Mouse (Mus musculus) regulatory T cell (primary cell): ENCODE data around the gene Cdk10.

ENCODE experiments used
- in situ Hi-C: fragments of 300-600 bp; cut with MboI, MseI; formaldehyde crosslinking; loops from one replicate; pipeline ENCODE4 v1.15.1; 2025; ENCODE audit warnings: high pct_unique_total_duplicates

The Cdk10 gene

GRCm38 (mm10) chr8:123224278-123225266 is at the start of gene Cdk10:
Gene Cdk10 (plus strand): TSS chr8:123224842.
- in situ Hi-C loops = loop anchor here (25.0 kb wide), 1 partner anchor 1362 kb away; no protein-coding TSS in a partner anchor

- in situ Hi-C loops = loop anchor here (5.0 kb wide), 1 partner anchor 274 kb away; no protein-coding TSS in a partner anchor
Measured at GRCm38 (mm10) chr8:123181391-123181790, 43.3 kb upstream of the Cdk10 start.

GRCm38 (mm10) chr8:123185566-123186409 is 38.9 kb upstream of the Cdk10 start, which contains the start of gene Dpep1:
Gene Dpep1 (plus strand): TSS chr8:123186242.
- in situ Hi-C loops = loop anchor here (5.0 kb wide), 1 partner anchor 43 kb away; no protein-coding TSS in a partner anchor

GRCm38 (mm10) chr8:123188006-123188405 is 36.6 kb upstream of the Cdk10 start:
- in situ Hi-C loops = loop anchor here (5.0 kb wide), 1 partner anchor 46 kb away; no protein-coding TSS in a partner anchor

- in situ Hi-C loops = loop anchor here (5.0 kb wide), 1 partner anchor 47 kb away; no protein-coding TSS in a partner anchor
Measured at GRCm38 (mm10) chr8:123188841-123189240, 35.8 kb upstream of the Cdk10 start.

GRCm38 (mm10) chr8:123190678-123191077 is 34.0 kb upstream of the Cdk10 start:
- in situ Hi-C loops = loop anchor here (10.0 kb wide), 1 partner anchor 1236 kb away; no protein-coding TSS in a partner anchor

- in situ Hi-C loops = loop anchor here (10.0 kb wide), 1 partner anchor 1237 kb away; no protein-coding TSS in a partner anchor
Measured at GRCm38 (mm10) chr8:123191908-123192307, 32.7 kb upstream of the Cdk10 start.

GRCm38 (mm10) chr8:123193771-123194170 is 30.9 kb upstream of the Cdk10 start:
- in situ Hi-C loops = loop anchor here (10.0 kb wide), 1 partner anchor 1239 kb away; no protein-coding TSS in a partner anchor

- in situ Hi-C loops = loop anchor here (10.0 kb wide), 1 partner anchor 1242 kb away; no protein-coding TSS in a partner anchor
Measured at GRCm38 (mm10) chr8:123197016-123197415, 27.6 kb upstream of the Cdk10 start.

- in situ Hi-C loops = loop anchor here (10.0 kb wide), 1 partner anchor 1245 kb away; no protein-coding TSS in a partner anchor
Measured at GRCm38 (mm10) chr8:123199864-123200263, 24.8 kb upstream of the Cdk10 start.

- in situ Hi-C loops = no loop called here
Measured at GRCm38 (mm10) chr8:123202288-123202687, 22.4 kb upstream of the Cdk10 start.

GRCm38 (mm10) chr8:123203571-123203970 is 21.1 kb upstream of the Cdk10 start:
- in situ Hi-C loops = no loop called here

- in situ Hi-C loops = no loop called here
Measured at GRCm38 (mm10) chr8:123211876-123212275, 12.8 kb upstream of the Cdk10 start.

- in situ Hi-C loops = no loop called here
Measured at GRCm38 (mm10) chr8:123212321-123213117, 12.1 kb upstream of the Cdk10 start, which contains the start of the genes Chmp1a and Spata33. Gene Chmp1a (minus strand): TSS chr8:123212763. Gene Spata33 (plus strand): TSS chr8:123212832.

GRCm38 (mm10) chr8:123213118-123213772 is 11.4 kb upstream of the Cdk10 start:
- in situ Hi-C loops = no loop called here

- in situ Hi-C loops = no loop called here
Measured at GRCm38 (mm10) chr8:123215430-123215829, 9.2 kb upstream of the Cdk10 start.

GRCm38 (mm10) chr8:123220917-123221316 is 3.7 kb upstream of the Cdk10 start:
- in situ Hi-C loops = no loop called here

- in situ Hi-C loops = loop anchor here (25.0 kb wide), 1 partner anchor 1366 kb away; no protein-coding TSS in a partner anchor
Measured at GRCm38 (mm10) chr8:123228416-123228815, 3.8 kb downstream of the Cdk10 start.

- in situ Hi-C loops = loop anchor here (25.0 kb wide), 1 partner anchor 1368 kb away; no protein-coding TSS in a partner anchor
Measured at GRCm38 (mm10) chr8:123230326-123230725, 5.7 kb downstream of the Cdk10 start.
